Mouse (Mus musculus): ENCODE measurements around the gene AI481877.
"Not testable (repeated sequence)": the region's sequence is repeated elsewhere in the genome, so short reads cannot be mapped to it uniquely, and the experiment has no call there.

The AI481877 gene

GRCm38 (mm10) chr4:59138507-59139033 lies at the start of gene AI481877:
AI481877 (minus strand) TSS chr4:59138983.
- not testable (repeated sequence) for H3K4me3 ChIP-seq (replicated peaks; ENCODE audit: low read length); H3K27me3 ChIP-seq (ENCODE audit: insufficient read depth, low read length); H3K4me1 ChIP-seq (replicated peaks; ENCODE audit: low read depth, low read length); H3K36me3 ChIP-seq (ENCODE audit: insufficient read depth, low read length); H3K9me3 ChIP-seq (ENCODE audit: low read length)

GRCm38 (mm10) chr4:59188474-59188801 lies 49.7 kb upstream of the AI481877 start:
- H3K36me3 ChIP-seq (ENCODE audit: insufficient read depth, low read length), result no peaks in the 10 kb centered on the region
- TF ChIP-seq POU5F1 (IDR thresholded peaks at IDR 0.05; ENCODE audit: borderline replicate concordance, low read length), result no peak
- no peak for TF ChIP-seq CTCF (conservative IDR thresholded peaks at IDR 0.05; ENCODE audit: low read length)
- TF ChIP-seq NANOG (IDR thresholded peaks at IDR 0.05; ENCODE audit: borderline replicate concordance, low read length), result no peak
- H3K4me1 ChIP-seq (replicated peaks; ENCODE audit: low read depth, low read length), result peaks cover 35% of the 10 kb centered on the region
- no peaks in the 10 kb centered on the region for H3K9me3 ChIP-seq (ENCODE audit: low read length)
- 0 out of 2 replicates have a peak, but pooled peaks cover 7% of the 10 kb centered on the region for H3K27me3 ChIP-seq (ENCODE audit: insufficient read depth, low read length)
- H3K4me3 ChIP-seq (replicated peaks; ENCODE audit: low read length), result peak overlapping the region; percentile 90

- Histone ChIP-seq H3K9me3 (ENCODE audit: low read length) (no peaks in the 10 kb centered on the region), H3K4me3 (replicated peaks; ENCODE audit: low read length) (no peak overlapping the region), H3K4me1 (replicated peaks; ENCODE audit: low read depth, low read length) (peaks cover 36% of the 10 kb centered on the region), H3K27me3 (ENCODE audit: insufficient read depth, low read length) (0 out of 2 replicates have a peak, but pooled peaks cover 7% of the 10 kb centered on the region), H3K36me3 (ENCODE audit: insufficient read depth, low read length) (no peaks in the 10 kb centered on the region)
- no peak for TF ChIP-seq POU5F1 (IDR thresholded peaks at IDR 0.05; ENCODE audit: borderline replicate concordance, low read length)
- TF ChIP-seq CTCF (conservative IDR thresholded peaks at IDR 0.05; ENCODE audit: low read length), result peak; percentile 80
Observed at GRCm38 (mm10) chr4:59187289-59187688, 48.5 kb upstream of the AI481877 start.

DNA sequence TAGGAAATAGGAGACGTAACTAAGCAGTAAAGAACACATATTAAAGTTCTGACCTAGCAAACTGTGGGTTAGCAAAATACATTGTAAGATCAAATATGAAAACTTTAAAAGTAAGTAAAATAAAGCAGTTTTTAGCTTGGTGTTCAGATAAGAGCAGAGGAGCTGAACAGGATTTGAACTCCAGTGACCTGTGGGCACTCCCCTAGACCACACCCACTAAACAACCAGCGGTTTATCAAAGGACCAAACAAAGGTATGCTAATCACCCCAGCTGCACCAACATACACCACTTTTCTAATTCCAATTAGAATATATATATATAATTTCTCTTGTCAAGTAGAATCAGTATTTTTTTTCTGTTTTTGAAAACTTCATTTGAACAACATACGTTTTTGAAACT lies 46.9 kb upstream of the AI481877 start:
- H3K4me1 ChIP-seq (replicated peaks; ENCODE audit: low read depth, low read length), result peaks cover 45% of the 10 kb centered on the region
- no peak overlapping the region for H3K4me3 ChIP-seq (replicated peaks; ENCODE audit: low read length)
- 0 out of 2 replicates have a peak, but pooled peaks cover 7% of the 10 kb centered on the region for H3K27me3 ChIP-seq (ENCODE audit: insufficient read depth, low read length)
- H3K9me3 ChIP-seq (ENCODE audit: low read length), result no peaks in the 10 kb centered on the region
- TF ChIP-seq NANOG (IDR thresholded peaks at IDR 0.05; ENCODE audit: borderline replicate concordance, low read length) (no peak), POU5F1 (IDR thresholded peaks at IDR 0.05; ENCODE audit: borderline replicate concordance, low read length) (no peak), CTCF (conservative IDR thresholded peaks at IDR 0.05; ENCODE audit: low read length) (no peak)
- no peaks in the 10 kb centered on the region for H3K36me3 ChIP-seq (ENCODE audit: insufficient read depth, low read length)

DNA sequence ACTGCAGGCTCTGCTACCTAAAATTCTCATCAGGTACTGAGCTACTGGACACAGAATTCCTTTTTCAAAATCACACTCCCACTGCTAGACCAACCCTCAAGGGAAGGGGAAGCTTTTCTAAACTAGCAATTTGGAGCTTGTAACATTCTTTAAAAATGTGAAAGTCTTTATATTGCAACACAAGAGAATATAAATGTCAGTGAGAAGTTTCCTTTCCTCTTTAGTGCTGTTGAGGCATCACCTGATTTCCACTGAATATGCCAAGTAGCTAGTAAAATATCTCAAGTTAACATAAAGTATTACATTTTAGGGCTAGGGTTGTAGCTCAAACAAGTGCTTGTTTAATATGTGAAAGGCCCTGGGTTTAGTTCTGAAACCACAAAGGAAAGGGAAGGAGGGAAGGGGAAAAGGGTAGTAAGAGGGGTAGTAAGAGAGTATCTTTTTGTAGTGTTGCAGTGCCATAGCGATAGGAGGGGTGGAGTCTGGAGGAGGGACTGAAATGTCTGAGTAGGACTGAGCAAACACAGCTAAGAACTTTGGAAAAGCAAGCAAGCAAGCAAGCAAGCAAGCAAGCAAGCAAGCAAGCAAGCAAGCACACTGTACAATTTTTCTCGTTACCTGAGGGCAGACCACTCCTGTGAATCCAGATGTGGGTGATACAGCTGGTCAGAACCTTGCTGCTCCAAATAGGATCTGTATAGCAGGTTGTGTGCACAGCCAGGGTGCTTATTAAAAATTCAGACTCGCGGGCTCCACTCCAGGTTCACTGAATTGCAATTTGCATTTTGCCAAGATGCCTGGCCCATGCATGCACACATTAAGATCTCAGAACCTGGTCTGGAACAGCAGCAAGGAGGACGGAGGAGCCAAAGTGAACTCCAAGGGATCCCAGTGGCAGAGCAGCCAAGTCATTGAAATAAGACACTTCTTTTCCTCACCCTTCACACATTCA lies 42.8 kb upstream of the AI481877 start:
- TF ChIP-seq NANOG (IDR thresholded peaks at IDR 0.05; ENCODE audit: borderline replicate concordance, low read length) (no peak), POU5F1 (IDR thresholded peaks at IDR 0.05; ENCODE audit: borderline replicate concordance, low read length) (no peak)
- no peak overlapping the region for H3K4me3 ChIP-seq (replicated peaks; ENCODE audit: low read length)
- no peaks in the 10 kb centered on the region for H3K36me3 ChIP-seq (ENCODE audit: insufficient read depth, low read length)
- no peaks in the 10 kb centered on the region for H3K27me3 ChIP-seq (ENCODE audit: insufficient read depth, low read length)
- H3K9me3 ChIP-seq (ENCODE audit: low read length), result no peaks in the 10 kb centered on the region
- H3K4me1 ChIP-seq (replicated peaks; ENCODE audit: low read depth, low read length), result peaks cover 30% of the 10 kb centered on the region

DNA sequence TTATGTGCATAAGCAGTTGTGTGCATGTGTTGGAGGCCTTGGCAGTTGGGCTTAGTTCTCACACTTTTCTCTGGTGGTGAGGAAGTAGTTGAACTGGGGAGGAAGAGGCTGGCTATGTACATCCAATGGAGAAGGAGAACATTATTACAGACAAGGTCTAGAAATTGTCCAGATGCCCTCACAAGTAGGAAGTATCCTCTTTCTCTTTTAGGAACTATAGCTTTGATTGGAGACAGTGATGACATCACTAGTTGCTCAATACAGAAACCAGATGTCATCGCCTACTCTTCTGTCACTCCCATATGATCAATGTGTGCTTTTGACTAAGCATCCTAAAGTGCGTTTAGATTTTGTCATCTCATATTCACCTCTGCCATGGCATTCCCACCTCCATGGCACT lies 38.8 kb upstream of the AI481877 start:
- Histone ChIP-seq H3K27me3 (ENCODE audit: insufficient read depth, low read length) (no peaks in the 10 kb centered on the region), H3K36me3 (ENCODE audit: insufficient read depth, low read length) (no peaks in the 10 kb centered on the region), H3K4me3 (replicated peaks; ENCODE audit: low read length) (no peak overlapping the region), H3K9me3 (ENCODE audit: low read length) (no peaks in the 10 kb centered on the region), H3K4me1 (replicated peaks; ENCODE audit: low read depth, low read length) (peaks cover 29% of the 10 kb centered on the region)
- no peak for TF ChIP-seq CTCF (conservative IDR thresholded peaks at IDR 0.05; ENCODE audit: low read length)
- TF ChIP-seq POU5F1 (IDR thresholded peaks at IDR 0.05; ENCODE audit: borderline replicate concordance, low read length), result no peak
- TF ChIP-seq NANOG (IDR thresholded peaks at IDR 0.05; ENCODE audit: borderline replicate concordance, low read length), result no peak

DNA sequence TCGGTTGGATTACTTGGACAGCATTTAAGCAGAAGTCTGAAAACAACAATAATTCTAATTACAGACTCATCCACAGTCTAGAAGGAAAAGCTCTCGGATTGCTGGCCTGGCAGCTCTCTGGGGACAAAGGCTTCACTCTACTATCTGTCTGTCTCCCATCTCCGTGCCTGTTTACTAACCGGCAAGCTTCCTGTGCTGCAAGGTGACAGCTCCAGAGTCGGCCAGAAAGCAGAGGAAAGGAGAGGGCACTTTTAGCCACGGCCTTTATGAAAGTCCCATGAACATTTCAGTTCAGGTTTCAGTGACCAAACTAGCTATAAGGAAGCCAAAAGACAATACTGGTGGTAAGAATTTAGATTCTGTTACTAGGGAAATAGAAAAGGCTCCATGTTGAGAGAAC lies 37.1 kb upstream of the AI481877 start:
- H3K9me3 ChIP-seq (ENCODE audit: low read length), result no peaks in the 10 kb centered on the region
- no peaks in the 10 kb centered on the region for H3K27me3 ChIP-seq (ENCODE audit: insufficient read depth, low read length)
- no peak overlapping the region for H3K4me3 ChIP-seq (replicated peaks; ENCODE audit: low read length)
- no peak for TF ChIP-seq POU5F1 (IDR thresholded peaks at IDR 0.05; ENCODE audit: borderline replicate concordance, low read length)
- TF ChIP-seq CTCF (conservative IDR thresholded peaks at IDR 0.05; ENCODE audit: low read length), result no peak
- no peak for TF ChIP-seq NANOG (IDR thresholded peaks at IDR 0.05; ENCODE audit: borderline replicate concordance, low read length)
- peaks cover 24% of the 10 kb centered on the region for H3K4me1 ChIP-seq (replicated peaks; ENCODE audit: low read depth, low read length)
- no peaks in the 10 kb centered on the region for H3K36me3 ChIP-seq (ENCODE audit: insufficient read depth, low read length)

- no peak for TF ChIP-seq CTCF (conservative IDR thresholded peaks at IDR 0.05; ENCODE audit: low read length)
- no peak for TF ChIP-seq POU5F1 (IDR thresholded peaks at IDR 0.05; ENCODE audit: borderline replicate concordance, low read length)
- no peak for TF ChIP-seq NANOG (IDR thresholded peaks at IDR 0.05; ENCODE audit: borderline replicate concordance, low read length)
- no peaks in the 10 kb centered on the region for H3K27me3 ChIP-seq (ENCODE audit: insufficient read depth, low read length)
Observed at GRCm38 (mm10) chr4:59175003-59175402, 36.2 kb upstream of the AI481877 start.

More at GRCm38 (mm10) chr4:59175003-59175402, 36.2 kb upstream of the AI481877 start:
- no peaks in the 10 kb centered on the region for H3K9me3 ChIP-seq (ENCODE audit: low read length)
- H3K4me1 ChIP-seq (replicated peaks; ENCODE audit: low read depth, low read length), result peaks cover 24% of the 10 kb centered on the region
- H3K36me3 ChIP-seq (ENCODE audit: insufficient read depth, low read length), result no peaks in the 10 kb centered on the region
- H3K4me3 ChIP-seq (replicated peaks; ENCODE audit: low read length), result no peak overlapping the region
